Mouse (Mus musculus) G1E (cell line): ENCODE data around the gene Gm13420. TPM values are rescaled to one million over a fixed set of nuclear protein-coding genes. Genes with fewer than 3 reads are reported as not detected.

ENCODE experiments used
- ATAC-seq: 2 replicates; pipeline ENCODE4 v1.8.0; 2016; ENCODE audit warnings: mild to moderate bottlenecking; ENCODE audit not compliant: insufficient number of reproducible peaks, poor library complexity, low FRiP score, severe bottlenecking; ENCODE audit errors: extremely low read depth
- DNase-seq: peaks from one replicate; pipeline ENCODE4 v3.0.0; 2012; ENCODE audit warnings: low spot score
- H3K27me3 ChIP-seq: 2 replicates; pipeline ENCODE4 v1.6.1; 2012; ENCODE audit warnings: mild to moderate bottlenecking, low read length, inconsistent platforms; ENCODE audit not compliant: insufficient read depth
- H3K36me3 ChIP-seq: replicated peaks from 2 replicates; pipeline ENCODE3; 2012; ENCODE audit warnings: mild to moderate bottlenecking, inconsistent platforms
- H3K4me1 ChIP-seq: 2 replicates; pipeline ENCODE4 v1.6.1; 2012; ENCODE audit warnings: low read depth, low read length, inconsistent platforms, mixed read lengths; ENCODE audit not compliant: insufficient read depth
- H3K4me3 ChIP-seq: 2 replicates; pipeline ENCODE4 v1.5.1; 2012; ENCODE audit warnings: low read depth, mild to moderate bottlenecking, inconsistent platforms, low read length, moderate library complexity, mixed read lengths
- H3K9me3 ChIP-seq: replicated peaks from 2 replicates; pipeline ENCODE4 v1.6.1; 2012; ENCODE audit warnings: inconsistent platforms
- CTCF ChIP-seq: IDR thresholded peaks from 2 replicates; pipeline ENCODE4 v1.5.1; 2012; ENCODE audit warnings: low read depth, low read length, inconsistent platforms, mixed read lengths
- GATA1 ChIP-seq: IDR thresholded peaks from 2 replicates; pipeline ENCODE4 v1.6.1; 2012; ENCODE audit warnings: borderline replicate concordance, low read length, inconsistent platforms, mixed read lengths
- GATA2 ChIP-seq: IDR thresholded peaks from 2 replicates; pipeline ENCODE4 v1.6.1; 2012; ENCODE audit warnings: low read depth, low read length, inconsistent platforms, borderline replicate concordance
- POLR2AphosphoS5 ChIP-seq: IDR thresholded peaks from 2 replicates; pipeline ENCODE4 v1.6.1; 2012; ENCODE audit warnings: low read depth, low read length, inconsistent platforms; ENCODE audit not compliant: insufficient replicate concordance
- TAL1 ChIP-seq: conservative IDR thresholded peaks from 2 replicates; pipeline ENCODE4 v1.6.1; 2012; ENCODE audit warnings: low read depth, low read length, inconsistent platforms, mixed read lengths
- polyA plus RNA-seq: library from polyadenylated mRNA; stranded (reverse); fragments of >175 nt; gene quantifications from 2 replicates; pipeline ENCODE4 v1.2.3, GENCODE M21; 2012
- total RNA-seq, 2 experiments: library from RNA; stranded (forward) in 1 of 2; stranded (reverse) in 1 of 2; fragments of 200-1000 nt in 1 of 2; fragments of >200 nt in 1 of 2; fragmentation: Nextera tagmentation in 1 of 2; gene quantifications; 2 replicates each; pipeline ENCODE4 v1.2.3; 2014 to 2017

Gene Gm13420
- total and polyA plus RNA-seq, 3 experiments, result not detected

GRCm38 (mm10) chr2:29729500-29729899 is 22.0 kb downstream of the Gm13420 start:
- Histone ChIP-seq H3K4me1 (no peaks in the 10 kb centered on the region), H3K9me3 (no peaks in the 10 kb centered on the region), H3K36me3 (peaks cover 99% of the 10 kb centered on the region), H3K4me3 (no peak overlapping the region), H3K27me3 (no peaks in the 10 kb centered on the region)
- TF ChIP-seq GATA1, result no peak
- TF ChIP-seq CTCF, result no peak
- no peak for TF ChIP-seq GATA2
- TF ChIP-seq TAL1, result no peak
- TF ChIP-seq POLR2AphosphoS5, result no peak
- no peak for ATAC-seq
- no peak for DNase-seq

- Histone ChIP-seq H3K9me3 (no peaks in the 10 kb centered on the region), H3K4me3 (no peak overlapping the region), H3K36me3 (peaks cover 99% of the 10 kb centered on the region), H3K4me1 (no peaks in the 10 kb centered on the region), H3K27me3 (no peaks in the 10 kb centered on the region)
- TF ChIP-seq POLR2AphosphoS5 (no peak), CTCF (no peak), TAL1 (no peak), GATA1 (no peak), GATA2 (no peak)
- ATAC-seq (no peak), DNase-seq (no peak)
Observed at GRCm38 (mm10) chr2:29724664-29725365, 26.7 kb downstream of the Gm13420 start.

GRCm38 (mm10) chr2:29723132-29723531 is 28.4 kb downstream of the Gm13420 start:
- no peak for ATAC-seq
- Histone ChIP-seq H3K4me3 (no peak overlapping the region), H3K36me3 (peaks cover 99% of the 10 kb centered on the region), H3K4me1 (no peaks in the 10 kb centered on the region), H3K27me3 (no peaks in the 10 kb centered on the region), H3K9me3 (no peaks in the 10 kb centered on the region)
- no peak for DNase-seq
- TF ChIP-seq TAL1 (no peak), POLR2AphosphoS5 (no peak), CTCF (no peak), GATA1 (no peak), GATA2 (no peak)

GRCm38 (mm10) chr2:29718581-29718980 is 32.9 kb downstream of the Gm13420 start:
- no peak for DNase-seq
- TF ChIP-seq TAL1 (no peak), CTCF (no peak), POLR2AphosphoS5 (no peak), GATA1 (no peak), GATA2 (no peak)
- peaks cover 100% of the 10 kb centered on the region for H3K36me3 ChIP-seq

GRCm38 (mm10) chr2:29716691-29717090 is 34.8 kb downstream of the Gm13420 start:
- TF ChIP-seq POLR2AphosphoS5, result no peak
- no peak for TF ChIP-seq GATA2
- no peak for TF ChIP-seq TAL1
- TF ChIP-seq CTCF, result no peak
- no peak for TF ChIP-seq GATA1
- Histone ChIP-seq H3K4me3 (no peak overlapping the region), H3K27me3 (no peaks in the 10 kb centered on the region), H3K36me3 (peaks cover 100% of the 10 kb centered on the region), H3K9me3 (no peaks in the 10 kb centered on the region), H3K4me1 (no peaks in the 10 kb centered on the region)
- DNase-seq (no peak), ATAC-seq (no peak)

More at GRCm38 (mm10) chr2:29718581-29718980, 32.9 kb downstream of the Gm13420 start:
- Histone ChIP-seq H3K4me3 (no peak overlapping the region), H3K9me3 (no peaks in the 10 kb centered on the region), H3K27me3 (no peaks in the 10 kb centered on the region), H3K4me1 (no peaks in the 10 kb centered on the region)
- no peak for ATAC-seq

- no peaks in the 10 kb centered on the region for H3K9me3 ChIP-seq
- ATAC-seq (no peak), DNase-seq (no peak)
- H3K4me3 ChIP-seq, result no peak overlapping the region
- TF ChIP-seq GATA2 (no peak), POLR2AphosphoS5 (no peak), TAL1 (no peak), CTCF (no peak), GATA1 (no peak)
- peaks cover 100% of the 10 kb centered on the region for H3K36me3 ChIP-seq
- H3K27me3 ChIP-seq, result no peaks in the 10 kb centered on the region
- H3K4me1 ChIP-seq, result no peaks in the 10 kb centered on the region
Observed at GRCm38 (mm10) chr2:29716143-29716542, 35.3 kb downstream of the Gm13420 start.

GRCm38 (mm10) chr2:29714127-29714526 is 37.4 kb downstream of the Gm13420 start:
- H3K27me3 ChIP-seq, result no peaks in the 10 kb centered on the region
- H3K4me1 ChIP-seq, result no peaks in the 10 kb centered on the region
- TF ChIP-seq GATA2 (no peak), TAL1 (no peak), CTCF (no peak), GATA1 (no peak), POLR2AphosphoS5 (no peak)
- ATAC-seq (no peak), DNase-seq (no peak)
- no peak overlapping the region for H3K4me3 ChIP-seq
- H3K36me3 ChIP-seq, result peaks cover 95% of the 10 kb centered on the region
- H3K9me3 ChIP-seq, result no peaks in the 10 kb centered on the region
